Mouse (Mus musculus): ENCODE results near the gene Xrcc4.
"Not testable (repeated sequence)": the region's sequence is repeated elsewhere in the genome, so short reads cannot be mapped to it uniquely, and the experiment has no call there.

Gene Xrcc4

DNA sequence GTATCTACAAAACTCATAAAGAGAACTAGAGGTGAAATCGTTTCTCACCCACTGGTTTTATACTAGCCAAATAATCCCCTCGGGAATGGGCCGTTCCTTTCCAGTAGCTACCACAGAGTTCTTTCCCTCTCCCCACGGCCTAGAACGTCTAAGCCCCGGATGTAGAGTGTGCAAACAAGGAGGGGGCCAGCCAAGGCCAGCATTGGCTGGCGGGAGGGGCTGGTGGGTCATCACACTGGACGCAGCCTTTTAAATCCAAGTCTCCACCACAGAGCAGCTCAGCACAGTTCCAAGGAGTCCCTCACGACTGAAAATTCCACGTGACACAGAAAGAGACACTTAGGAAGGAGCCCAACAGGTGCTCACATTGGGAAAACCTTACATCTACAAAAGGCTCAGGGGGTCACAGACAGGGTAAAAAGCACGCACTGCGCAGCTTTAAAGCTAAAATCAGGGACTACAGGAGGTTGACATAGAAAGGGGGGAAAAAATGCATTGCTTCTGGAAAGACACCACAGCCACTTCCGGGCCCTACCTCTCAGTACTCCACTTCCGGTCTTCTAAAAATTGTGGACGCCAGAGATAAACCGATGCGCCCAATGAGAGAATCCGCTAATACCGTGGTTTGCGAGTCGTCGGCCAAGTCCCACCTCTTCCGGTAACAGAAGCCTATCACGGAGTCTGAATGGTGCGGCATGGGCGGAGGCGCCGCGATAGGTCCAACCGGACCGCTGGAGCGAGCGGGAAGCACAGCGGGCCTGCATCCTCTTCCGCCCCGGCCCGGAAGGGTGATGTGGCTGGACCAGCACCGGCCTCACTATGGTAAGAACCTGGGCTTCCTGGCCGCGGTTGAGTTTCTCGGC, at the start of gene Xrcc4, which contains the start of gene Tmem167:
Gene Xrcc4 (minus strand): TSS at position 647 of the 863 bp plus-strand sequence.
Gene Tmem167 (plus strand): TSS at position 162 of the 863 bp plus-strand sequence.
- DNase-seq (ENCODE audit: low read depth), result peak; percentile 88

DNA sequence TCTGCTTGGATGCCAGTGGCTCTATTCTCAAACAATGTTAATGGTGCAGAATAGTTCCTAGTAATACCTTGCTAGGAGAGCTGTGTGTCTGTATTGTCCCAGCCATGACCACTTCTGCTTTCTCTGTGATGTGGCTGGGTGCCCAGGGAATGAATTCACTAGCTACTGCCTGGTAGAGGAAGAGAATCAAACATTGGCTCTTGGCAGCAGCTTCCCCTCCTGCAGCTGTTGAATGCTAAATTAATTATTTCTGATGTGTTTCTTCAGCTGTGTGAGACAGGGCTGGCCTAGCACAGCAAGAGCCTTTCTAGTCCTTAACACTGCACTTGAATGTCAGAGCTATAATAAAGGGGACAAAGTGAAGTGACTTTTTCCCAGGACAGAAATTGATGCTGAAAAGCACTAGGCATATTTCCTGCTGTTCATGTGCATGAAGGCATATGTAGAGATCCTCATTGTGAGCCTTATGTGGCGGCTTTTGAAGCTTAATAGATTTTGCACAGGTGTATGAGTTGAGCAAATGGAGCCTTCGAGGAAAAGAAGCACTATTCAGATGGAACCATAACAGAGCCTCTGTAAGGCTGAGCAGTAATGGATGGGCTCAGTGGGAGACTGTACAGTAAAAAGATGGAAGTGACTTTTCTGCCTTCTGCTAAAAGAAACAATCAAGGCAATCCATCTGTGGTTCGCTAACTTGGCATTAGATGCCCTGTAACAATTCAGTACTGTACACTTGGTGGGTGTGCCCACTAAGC, 46.9 kb upstream of the Xrcc4 start:
- DNase-seq (ENCODE audit: low read depth), result no peak

GRCm38 (mm10) chr13:90111681-90112080, 22.3 kb upstream of the Xrcc4 start:
- no peak for DNase-seq (ENCODE audit: low read depth)

DNA sequence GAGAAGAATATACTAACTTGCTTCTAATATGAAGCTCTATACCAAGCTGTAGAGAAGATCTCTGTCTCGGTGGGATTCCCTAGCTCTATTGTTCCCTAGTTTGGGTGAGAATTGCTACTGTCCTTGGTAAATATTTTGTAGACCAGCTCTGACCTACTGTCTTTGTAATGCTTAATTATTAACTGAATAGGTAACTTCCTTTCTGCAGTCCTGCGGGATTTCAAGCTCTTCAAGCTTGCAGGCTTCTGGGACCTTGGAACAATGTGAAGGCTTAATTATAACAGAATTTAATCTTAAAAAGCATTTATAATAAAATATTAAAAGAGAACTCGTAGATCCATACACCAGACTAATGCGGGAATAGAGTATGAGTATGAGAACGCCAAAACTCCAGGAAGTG, 19.3 kb upstream of the Xrcc4 start:
- DNase-seq (ENCODE audit: low read depth), result not testable (repeated sequence)

DNA sequence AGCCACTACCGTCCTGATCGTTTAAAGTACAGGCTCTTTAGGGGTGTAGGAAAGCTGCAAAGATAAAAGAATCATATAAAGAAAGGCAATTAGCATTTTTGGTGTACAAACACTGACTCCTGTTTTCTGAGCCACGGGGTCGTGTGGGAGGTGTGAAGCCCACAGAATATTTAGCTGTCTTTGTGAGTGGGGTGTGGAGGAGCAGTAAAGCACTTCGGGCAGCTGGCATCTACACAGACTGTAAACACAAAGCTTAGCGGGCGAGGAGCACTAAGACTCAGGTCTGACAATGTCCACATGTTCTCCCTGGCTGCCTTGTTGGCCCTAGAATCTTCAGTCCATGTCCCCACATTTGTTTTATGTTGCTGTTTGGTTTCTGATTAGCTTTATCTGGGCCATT, 16.7 kb upstream of the Xrcc4 start:
- DNase-seq (ENCODE audit: low read depth), result no peak

GRCm38 (mm10) chr13:90101514-90101913, 12.1 kb upstream of the Xrcc4 start:
- DNase-seq (ENCODE audit: low read depth), result no peak

GRCm38 (mm10) chr13:90089825-90090183, 396 bp upstream of the Xrcc4 start:
- no peak for DNase-seq (ENCODE audit: low read depth)

DNA sequence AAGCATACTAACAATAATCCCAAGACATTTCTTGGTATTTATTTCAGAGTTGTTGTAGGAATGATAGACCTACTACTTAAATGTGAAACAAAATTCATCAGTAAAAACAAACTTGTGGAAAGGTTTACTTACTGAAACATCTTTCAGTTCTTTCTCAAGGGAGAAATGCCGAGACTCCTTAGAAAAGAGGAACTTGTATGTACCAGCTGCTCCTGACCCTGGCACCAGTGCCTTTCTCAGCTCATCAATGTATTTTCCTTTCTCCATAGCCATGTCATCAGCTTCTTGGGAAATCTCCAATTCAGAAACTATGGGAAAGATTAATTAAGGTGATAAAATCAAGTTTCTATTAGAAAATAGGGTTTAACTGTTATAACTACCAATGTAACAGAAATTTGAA, 27.5 kb downstream of the Xrcc4 start:
- no peak for DNase-seq (ENCODE audit: low read depth)

- DNase-seq (ENCODE audit: low read depth), result no peak
Observed at GRCm38 (mm10) chr13:90052408-90052807, 37.0 kb downstream of the Xrcc4 start.

GRCm38 (mm10) chr13:90051735-90052134, 37.7 kb downstream of the Xrcc4 start:
- DNase-seq (ENCODE audit: low read depth), result peak; percentile 20

DNA sequence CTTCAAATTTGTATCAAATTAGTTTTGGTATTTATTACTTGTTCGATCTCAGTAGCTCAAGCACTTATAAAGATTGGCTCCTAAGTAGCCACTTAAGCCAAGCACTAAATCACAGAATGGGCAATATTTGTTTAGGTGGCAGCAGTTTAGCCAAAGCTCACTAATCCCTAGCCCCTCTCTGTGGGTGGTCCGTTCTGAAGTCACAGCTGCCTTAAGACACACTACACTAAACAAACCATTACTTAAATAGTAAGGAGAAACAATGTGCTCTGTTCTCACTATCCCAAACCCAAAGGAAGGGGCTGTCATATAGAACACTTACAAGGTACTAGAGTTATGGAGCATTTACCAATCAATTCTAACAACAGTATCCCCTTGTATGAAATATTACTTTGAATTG, 49.8 kb downstream of the Xrcc4 start:
- DNase-seq (ENCODE audit: low read depth), result no peak

DNA sequence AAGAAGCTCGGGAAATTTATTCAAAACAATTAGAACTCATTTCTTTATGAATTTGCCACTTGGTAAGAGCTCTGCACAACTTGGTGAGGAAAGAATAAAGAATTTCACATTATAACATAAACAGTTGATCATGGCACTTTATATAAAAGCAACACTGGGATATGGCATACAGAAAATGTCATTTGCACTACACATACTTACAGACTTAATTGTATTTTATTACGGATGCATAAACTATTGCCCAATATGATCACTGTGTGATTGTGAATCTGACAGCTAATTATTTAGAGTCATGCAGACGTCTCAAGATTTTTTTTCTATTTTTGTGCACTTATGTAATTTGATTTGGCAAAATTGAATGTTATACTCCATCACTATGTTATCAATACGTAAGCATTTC, 56.4 kb downstream of the Xrcc4 start:
- no peak for DNase-seq (ENCODE audit: low read depth)

DNA sequence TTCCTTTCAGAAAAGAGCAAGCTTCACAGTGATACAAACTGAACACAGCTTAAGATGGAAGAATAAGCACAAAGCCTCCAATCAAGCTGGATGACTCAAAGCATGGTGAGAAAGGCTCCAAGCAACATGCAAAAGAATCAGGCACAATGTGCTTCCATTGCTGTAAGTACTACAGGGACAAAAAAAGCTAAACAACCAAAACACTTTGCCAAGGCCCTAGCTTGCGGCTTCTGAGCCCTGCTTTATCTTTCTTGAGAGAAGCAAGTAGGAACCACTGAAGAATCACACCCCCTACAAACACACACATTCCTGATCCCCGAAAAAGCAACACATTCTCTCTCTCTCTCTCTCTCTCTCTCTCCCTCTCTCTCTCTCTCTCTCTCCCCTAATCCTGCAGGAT, 56.9 kb downstream of the Xrcc4 start:
- no peak for DNase-seq (ENCODE audit: low read depth)

GRCm38 (mm10) chr13:90030911-90031310, 58.5 kb downstream of the Xrcc4 start:
- no peak for DNase-seq (ENCODE audit: low read depth)

DNA sequence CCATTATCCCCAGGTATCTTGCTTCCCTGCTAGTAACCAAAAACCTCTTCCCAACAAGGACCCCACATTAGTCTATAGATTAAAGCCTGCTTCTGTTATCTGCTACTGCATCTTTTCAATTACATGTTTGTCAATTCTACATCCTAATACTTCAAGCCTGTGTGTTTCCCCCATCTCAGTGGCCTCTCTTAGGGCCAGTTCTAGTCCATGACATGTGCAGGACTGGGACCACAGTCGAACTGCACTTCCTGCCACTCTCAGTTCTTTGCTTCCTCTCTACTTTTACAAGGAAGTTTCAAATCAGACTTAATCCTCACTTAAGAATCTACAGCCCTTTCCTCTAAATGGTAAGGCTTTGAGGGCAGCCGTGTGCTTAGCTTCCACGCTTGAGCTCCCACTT, 76.8 kb downstream of the Xrcc4 start:
- no peak for DNase-seq (ENCODE audit: low read depth)

DNA sequence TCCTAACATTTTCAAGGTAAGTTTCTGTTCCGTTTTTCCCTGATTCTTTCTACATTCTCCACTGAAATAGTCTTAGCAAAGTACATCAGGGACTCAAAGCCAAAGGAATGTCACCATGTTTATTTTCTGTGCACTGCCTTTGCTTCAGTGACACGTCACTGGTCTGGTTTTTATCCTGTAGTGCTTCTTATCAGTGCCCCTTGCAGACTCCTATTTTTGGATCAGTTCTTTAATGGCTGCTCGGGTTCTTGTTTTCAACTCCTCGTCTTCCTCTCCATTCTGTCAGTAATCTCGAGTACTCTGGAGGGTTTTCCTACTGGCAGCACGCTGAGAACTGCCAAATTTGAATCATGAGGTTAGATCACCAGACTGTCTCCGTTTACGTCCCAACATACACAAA, 77.2 kb downstream of the Xrcc4 start:
- no peak for DNase-seq (ENCODE audit: low read depth)

GRCm38 (mm10) chr13:90011129-90011528, 78.3 kb downstream of the Xrcc4 start:
- no peak for DNase-seq (ENCODE audit: low read depth)

DNA sequence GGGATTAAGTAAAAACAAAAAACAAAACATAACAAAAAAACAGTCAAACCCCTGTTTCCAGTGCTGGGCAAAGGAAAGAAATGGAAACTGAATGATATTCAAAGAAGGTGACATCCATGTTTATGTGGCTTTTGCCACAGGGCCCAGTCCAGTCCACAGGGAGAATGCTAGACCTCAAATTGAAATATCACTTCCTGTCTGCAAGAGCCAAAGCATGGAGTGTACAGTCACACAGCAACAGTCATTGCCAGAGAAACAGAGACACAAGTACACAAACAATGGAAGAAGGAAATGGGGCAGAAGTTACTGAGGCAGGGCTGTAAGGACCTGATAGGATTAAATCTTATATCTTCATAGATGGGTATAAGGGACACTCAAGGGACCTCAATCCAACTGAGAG, 79.6 kb downstream of the Xrcc4 start:
- no peak for DNase-seq (ENCODE audit: low read depth)

- DNase-seq (ENCODE audit: low read depth), result no peak
Observed at GRCm38 (mm10) chr13:90005561-90005960, 83.8 kb downstream of the Xrcc4 start.

- no peak for DNase-seq (ENCODE audit: low read depth)
Observed at GRCm38 (mm10) chr13:89997531-89997930, 91.9 kb downstream of the Xrcc4 start.

- DNase-seq (ENCODE audit: low read depth), result no peak
Observed at GRCm38 (mm10) chr13:89986087-89986486, 103.3 kb downstream of the Xrcc4 start.

- no peak for DNase-seq (ENCODE audit: low read depth)
Observed at GRCm38 (mm10) chr13:89970940-89971339, 118.5 kb downstream of the Xrcc4 start.

DNA sequence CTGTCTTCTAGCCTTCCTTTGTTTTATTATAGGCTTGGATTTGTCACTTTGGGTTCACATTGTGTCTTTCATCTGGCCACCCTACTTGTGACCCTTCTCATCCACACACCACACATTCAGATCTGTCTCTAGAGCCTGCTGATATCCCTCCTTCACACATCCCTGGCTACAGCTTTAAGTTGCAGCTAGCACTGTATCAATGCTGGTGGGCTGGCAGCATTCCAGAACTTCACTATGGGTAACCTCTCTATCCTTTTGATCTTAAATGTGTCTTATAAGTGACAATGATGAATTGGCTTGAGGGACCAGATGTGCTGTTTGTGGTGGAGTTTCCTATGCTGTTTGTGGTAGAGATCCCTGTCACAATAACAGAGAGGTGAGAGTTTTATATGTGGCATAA, 120.7 kb downstream of the Xrcc4 start:
- DNase-seq (ENCODE audit: low read depth), result no peak

Data from c-Kit-positive CD71-negative TER-119-negative erythroid progenitor cells, embryonic 14.5 days (primary cell).